Mouse (Mus musculus): Measurements from ENCODE around the gene Poc5.

DNA sequence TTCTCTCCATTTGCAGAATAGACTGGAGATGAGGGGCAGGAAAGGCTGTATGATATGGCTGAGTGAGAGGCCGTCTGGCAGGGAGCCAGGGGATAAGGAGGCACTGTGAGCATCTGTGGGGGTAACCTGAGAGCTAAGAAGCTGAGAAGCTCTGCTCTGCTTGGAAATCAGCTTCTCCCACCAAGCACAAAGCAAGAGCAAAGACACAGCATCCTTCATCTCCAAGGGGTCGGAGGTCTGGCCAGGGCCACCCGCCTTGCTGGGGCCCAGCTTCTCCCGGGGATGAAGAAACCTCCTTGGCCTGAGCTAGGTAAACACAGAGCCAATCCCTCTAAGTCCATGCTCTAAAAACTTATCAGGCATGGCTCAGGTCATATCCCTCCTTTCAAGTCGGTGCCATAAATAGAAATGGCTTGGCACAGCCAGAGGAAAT lies 46.8 kb downstream of the Poc5 start:
- TF ChIP-seq POLR2A (IDR thresholded peaks at IDR 0.05; ENCODE audit: borderline replicate concordance, control insufficient read depth, low read depth, low read length) (no peak), CTCF (IDR thresholded peaks at IDR 0.05; ENCODE audit: control insufficient read depth, insufficient read depth, low read length) (no peak)

All from bone marrow, adult 2 months (tissue).